Mouse (Mus musculus): ENCODE data around the gene Iqgap3.

Iqgap3 gene

GRCm38 (mm10) chr3:88090616-88091015, 8.8 kb downstream of the Iqgap3 start:
- no peak for DNase-seq (ENCODE audit: extremely low read depth, low read depth, low spot score)

GRCm38 (mm10) chr3:88094126-88094525, 12.4 kb downstream of the Iqgap3 start:
- DNase-seq (ENCODE audit: extremely low read depth, low read depth, low spot score) = no peak

- no peak for DNase-seq (ENCODE audit: extremely low read depth, low read depth, low spot score)
Measured at GRCm38 (mm10) chr3:88097666-88098065, 15.9 kb downstream of the Iqgap3 start.

GRCm38 (mm10) chr3:88100251-88100650, 18.5 kb downstream of the Iqgap3 start:
- no peak for DNase-seq (ENCODE audit: extremely low read depth, low read depth, low spot score)

- no peak for DNase-seq (ENCODE audit: extremely low read depth, low read depth, low spot score)
Measured at GRCm38 (mm10) chr3:88101736-88102135, 20.0 kb downstream of the Iqgap3 start.

GRCm38 (mm10) chr3:88102196-88102595, 20.4 kb downstream of the Iqgap3 start:
- DNase-seq (ENCODE audit: extremely low read depth, low read depth, low spot score) = no peak

GRCm38 (mm10) chr3:88102611-88103010, 20.8 kb downstream of the Iqgap3 start:
- no peak for DNase-seq (ENCODE audit: extremely low read depth, low read depth, low spot score)

- DNase-seq (ENCODE audit: extremely low read depth, low read depth, low spot score) = no peak
Measured at GRCm38 (mm10) chr3:88106126-88106525, 24.4 kb downstream of the Iqgap3 start.

- DNase-seq (ENCODE audit: extremely low read depth, low read depth, low spot score) = no peak
Measured at GRCm38 (mm10) chr3:88109126-88109525, 27.4 kb downstream of the Iqgap3 start.

GRCm38 (mm10) chr3:88114396-88114795, 32.6 kb downstream of the Iqgap3 start:
- DNase-seq (ENCODE audit: extremely low read depth, low read depth, low spot score) = no peak

GRCm38 (mm10) chr3:88120117-88120651, 38.4 kb downstream of the Iqgap3 start:
- no peak for DNase-seq (ENCODE audit: extremely low read depth, low read depth, low spot score)

- DNase-seq (ENCODE audit: extremely low read depth, low read depth, low spot score) = no peak
Measured at GRCm38 (mm10) chr3:88121164-88122131, 39.7 kb downstream of the Iqgap3 start.

- DNase-seq (ENCODE audit: extremely low read depth, low read depth, low spot score) = no peak
Measured at GRCm38 (mm10) chr3:88125195-88125594, 43.4 kb downstream of the Iqgap3 start.

- no peak for DNase-seq (ENCODE audit: extremely low read depth, low read depth, low spot score)
Measured at GRCm38 (mm10) chr3:88126181-88126580, 44.4 kb downstream of the Iqgap3 start.

GRCm38 (mm10) chr3:88127636-88128035, 45.9 kb downstream of the Iqgap3 start:
- DNase-seq (ENCODE audit: extremely low read depth, low read depth, low spot score) = no peak

GRCm38 (mm10) chr3:88128056-88128455, 46.3 kb downstream of the Iqgap3 start:
- no peak for DNase-seq (ENCODE audit: extremely low read depth, low read depth, low spot score)

GRCm38 (mm10) chr3:88129006-88129405, 47.2 kb downstream of the Iqgap3 start:
- no peak for DNase-seq (ENCODE audit: extremely low read depth, low read depth, low spot score)

GRCm38 (mm10) chr3:88131071-88131470, 49.3 kb downstream of the Iqgap3 start:
- no peak for DNase-seq (ENCODE audit: extremely low read depth, low read depth, low spot score)

- no peak for DNase-seq (ENCODE audit: extremely low read depth, low read depth, low spot score)
Measured at GRCm38 (mm10) chr3:88132492-88132891, 50.7 kb downstream of the Iqgap3 start.

- no peak for DNase-seq (ENCODE audit: extremely low read depth, low read depth, low spot score)
Measured at GRCm38 (mm10) chr3:88133187-88133771, 51.5 kb downstream of the Iqgap3 start.

- DNase-seq (ENCODE audit: extremely low read depth, low read depth, low spot score) = no peak
Measured at GRCm38 (mm10) chr3:88136346-88136745, 54.6 kb downstream of the Iqgap3 start.

GRCm38 (mm10) chr3:88136945-88137494, 55.2 kb downstream of the Iqgap3 start:
- no peak for DNase-seq (ENCODE audit: extremely low read depth, low read depth, low spot score)
